ENCODE assay signal across 23 mouse cellular contexts in the genomic region with DNA sequence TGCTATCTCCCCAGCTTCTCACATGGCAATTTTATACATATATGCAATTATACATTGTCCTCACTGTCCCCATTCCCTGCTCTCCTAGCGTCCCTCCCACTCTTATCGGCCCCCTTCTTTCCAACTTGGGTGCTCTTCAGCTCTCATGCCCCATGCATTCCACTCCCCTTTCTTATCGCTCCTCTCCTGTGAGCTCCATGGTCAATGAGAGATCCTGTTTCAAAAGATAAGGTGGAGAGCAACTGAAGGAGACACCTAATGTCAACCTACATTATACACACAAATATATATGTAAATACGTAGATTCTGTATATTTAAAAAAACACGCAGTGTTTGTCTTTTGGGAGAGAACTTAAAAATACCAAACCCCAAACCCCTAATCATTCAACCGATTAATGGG.
DNase-seq lines count a peak whose midpoint lies in the region; ATAC-seq lines count a peak whose summit lies in the region.
"Had no signal": no experiment of that assay in that cellular context is flagged by ENCODE, and none has a peak within 500 bp of the region (broad histone marks: within the 10 kb centered on the region; RNA-seq: fewer than 3 reads in every experiment).

No protein-coding gene starts in this region.

- peak overlapping the region; percentile 47 for H3K4me2 ChIP-seq in liver, embryonic 12.5 days
- H3K4me2 ChIP-seq: forebrain, embryonic 12.5 days; hindbrain, embryonic 15.5 days; midbrain, embryonic 15.5 days; neural tube, embryonic 12.5 days had no signal

- peak; percentile 96 for ATAC-seq in liver, embryonic 12.5 days
- peak; percentile 89 for ATAC-seq in megakaryocyte progenitor cell, adult 5-6 weeks (replicated peaks; ENCODE audit: poor library complexity)
- ATAC-seq: midbrain, embryonic 15.5 days had no signal

- no peaks in the 10 kb centered on the region for H3K9me3 ChIP-seq in liver, embryonic 12.5 days (replicated peaks)
- H3K9me3 ChIP-seq: forebrain, embryonic 12.5 days; hindbrain, embryonic 15.5 days; limb, embryonic 10.5 days; midbrain, embryonic 15.5 days; neural tube, embryonic 12.5 days had no signal

- H3K4me3 ChIP-seq in liver, embryonic 12.5 days, result no peak overlapping the region
- H3K4me3 ChIP-seq: forebrain, embryonic 12.5 days; hindbrain, embryonic 15.5 days; layer of hippocampus, adult 2 months; limb, embryonic 10.5 days; midbrain, embryonic 15.5 days; neural tube, embryonic 12.5 days had no signal

- no peak overlapping the region for H3K9ac ChIP-seq in liver, embryonic 12.5 days
- H3K9ac ChIP-seq: forebrain, embryonic 12.5 days; hindbrain, embryonic 15.5 days; midbrain, embryonic 15.5 days; neural tube, embryonic 12.5 days had no signal

- H3K36me3 ChIP-seq in liver, embryonic 12.5 days, result peaks cover 14% of the 10 kb centered on the region; the same call in 1 of the 2 replicates
- H3K36me3 ChIP-seq: forebrain, embryonic 12.5 days; limb, embryonic 10.5 days; midbrain, embryonic 15.5 days; neural tube, embryonic 12.5 days had no signal

- peaks cover 31% of the 10 kb centered on the region for H3K4me1 ChIP-seq in liver, embryonic 12.5 days
- H3K4me1 ChIP-seq: forebrain, embryonic 12.5 days; hindbrain, embryonic 15.5 days; midbrain, embryonic 15.5 days; neural tube, embryonic 12.5 days had no signal

- peak overlapping the region; percentile 74 for H3K27ac ChIP-seq in liver, embryonic 12.5 days
- H3K27ac ChIP-seq: forebrain, embryonic 12.5 days; hindbrain, embryonic 15.5 days; layer of hippocampus, adult 2 months; limb, embryonic 10.5 days; midbrain, embryonic 15.5 days; neural tube, embryonic 12.5 days had no signal

- peak; percentile 51 for DNase-seq in MEL-GATA-1-ER (ENCODE audit: extremely low read depth, low read depth)
- DNase-seq in c-Kit-positive CD71-positive TER-119-positive erythroid progenitor cells, embryonic 14.5 days (ENCODE audit: low spot score), result peak; percentile 65
- no peak for DNase-seq in lung, postnatal 25 days (ENCODE audit: low spot score)
- DNase-seq in testis, postnatal 10 days (ENCODE audit: low spot score), result no peak
- DNase-seq in kidney, postnatal 25 days, result no peak
- DNase-seq: adrenal gland, postnatal 25 days; B cell, adult 2 months; cerebellum, adult 2 months; gastrocnemius, postnatal 36 days; kidney, adult 8-10 months; kidney, postnatal 10 days; lung, postnatal 36 days; right cerebral cortex, postnatal 14 days; spleen, adult 18-20 months; thymus, postnatal 25 days had no signal

- 38% methylated on average over 6 of the region's 6 CpGs for WGBS in liver, embryonic 12.5 days (ENCODE audit: insufficient replicate concordance)

- no peaks in the 10 kb centered on the region for H3K27me3 ChIP-seq in liver, embryonic 12.5 days (replicated peaks)
- H3K27me3 ChIP-seq: hindbrain, embryonic 15.5 days; midbrain, embryonic 15.5 days; neural tube, embryonic 12.5 days had no signal

Comparison
In these comparisons a context has a peak if more than half of its experiments do, and no peak if none do; other contexts are left out.
1. DNase-seq: peak in MEL-GATA-1-ER (single experiment) and c-Kit-positive CD71-positive TER-119-positive erythroid progenitor cells, embryonic 14.5 days (single experiment); none in lung, postnatal 25 days (single experiment), testis, postnatal 10 days (single experiment) and kidney, postnatal 25 days (0 of 2).